Mouse (Mus musculus): ENCODE data around the gene Tgfb1i1. TPM values are rescaled to one million over a fixed set of nuclear protein-coding genes. Genes with fewer than 3 reads are reported as not detected.

Tgfb1i1 gene
- polyA plus RNA-seq (2014; fragmentation: Nextera tagmentation; extraction: Ambion mirVana): 33.0 and 40.9 TPM in 2 replicates

DNA sequence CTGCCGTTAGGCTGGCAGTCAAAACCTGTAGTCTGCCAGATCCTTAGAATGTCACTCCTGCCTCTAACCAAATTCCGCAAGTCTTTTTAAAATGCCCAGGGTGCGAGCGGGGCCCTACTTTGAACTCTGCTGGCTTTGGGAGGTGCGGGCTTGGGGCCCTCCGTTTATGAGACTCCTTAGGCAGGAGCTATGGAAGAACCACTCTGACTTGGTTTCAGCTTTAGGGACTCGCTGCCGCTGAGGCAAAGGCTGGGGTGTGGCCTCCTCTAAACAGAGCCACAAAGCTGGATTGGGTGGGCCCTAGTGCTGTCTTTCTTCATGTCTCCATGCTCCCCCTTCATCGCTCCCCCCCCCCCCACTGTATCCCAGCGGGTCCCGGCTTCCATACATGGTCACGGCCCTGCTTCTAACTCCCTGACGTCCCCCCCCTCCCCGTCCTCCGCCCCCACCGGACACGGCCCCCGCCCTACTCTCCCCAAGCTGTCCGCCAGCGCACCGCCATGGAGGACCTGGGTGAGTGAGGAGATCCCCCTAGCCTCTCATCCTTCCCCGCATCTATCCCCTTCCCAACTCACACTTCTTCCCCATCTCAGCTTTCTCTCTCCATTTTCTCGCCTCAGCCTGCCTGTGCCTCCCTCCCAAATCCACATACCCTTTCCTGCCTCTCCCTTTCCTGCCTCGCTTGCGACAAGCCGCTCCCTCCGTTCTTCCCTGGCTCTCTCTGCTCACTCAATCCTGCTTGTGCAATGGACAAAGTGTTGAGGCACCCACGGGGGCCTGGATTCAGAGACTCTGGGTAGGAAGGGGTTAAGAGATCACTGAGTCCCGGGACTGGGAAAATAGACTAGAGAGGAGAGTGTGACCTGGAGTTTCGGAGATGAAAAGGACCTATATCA, at the start of gene Tgfb1i1:
Gene Tgfb1i1 (plus strand): TSS at position 317 of the 896 bp plus-strand sequence.
- Histone ChIP-seq H3K36me3 (ENCODE audit: control insufficient read depth, insufficient read depth, low read length) (no peaks in the 10 kb centered on the region), H3K4me1 (replicated peaks; ENCODE audit: control insufficient read depth, insufficient read depth, low read length) (no peaks in the 10 kb centered on the region), H3K9ac (ENCODE audit: low read depth, low read length) (peak within 1 kb of the TSS; percentile 57), H3K9me3 (ENCODE audit: control insufficient read depth, low read length) (no peaks in the 10 kb centered on the region), H3K27ac (ENCODE audit: low read depth, low read length) (peak within 1 kb of the TSS; percentile 17; the same call in 1 of the 2 replicates), H3K4me2 (replicated peaks; ENCODE audit: low read depth, low read length) (peak within 1 kb of the TSS; percentile 52), H3K27me3 (ENCODE audit: control insufficient read depth, insufficient read depth, low read length) (peaks cover 3% of the 10 kb centered on the region; the same call in 1 of the 2 replicates), H3K4me3 (ENCODE audit: low read depth, low read length) (peak within 1 kb of the TSS; percentile 28)
- peak; percentile 60 for DNase-seq (ENCODE audit: low spot score)
- ATAC-seq (ENCODE audit: low FRiP score): peak; percentile 58
- 4% methylated on average over 26 of the region's 30 CpGs for WGBS

DNA sequence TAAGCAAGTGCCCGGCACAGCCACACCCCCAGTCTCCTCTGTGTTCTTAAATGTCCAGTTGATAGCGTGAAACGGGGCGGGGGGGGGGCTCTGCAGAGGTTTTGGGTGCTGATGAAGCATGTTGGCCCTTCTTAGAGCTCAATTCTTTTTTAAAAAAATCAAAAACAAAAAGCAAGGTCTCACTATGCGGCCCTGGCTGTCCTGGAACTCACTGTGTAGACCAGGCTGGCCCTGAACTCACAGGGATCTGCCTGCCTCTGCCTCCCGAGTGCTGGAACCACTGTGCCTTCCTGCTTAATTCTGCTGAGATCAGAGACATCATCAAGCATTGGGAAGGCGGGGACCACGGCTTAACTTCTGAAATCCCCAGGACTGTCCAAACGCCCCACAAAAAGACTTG, 45.0 kb upstream of the Tgfb1i1 start:
- DNase-seq (ENCODE audit: low spot score) (no peak), ATAC-seq (ENCODE audit: low FRiP score) (no peak)
- H3K36me3 ChIP-seq (ENCODE audit: control insufficient read depth, insufficient read depth, low read length): no peaks in the 10 kb centered on the region
- 86% methylated on average over 9 of the region's 9 CpGs for WGBS
- H3K9ac ChIP-seq (ENCODE audit: low read depth, low read length): no peak overlapping the region
- H3K27me3 ChIP-seq (ENCODE audit: control insufficient read depth, insufficient read depth, low read length): no peaks in the 10 kb centered on the region
- no peak overlapping the region for H3K27ac ChIP-seq (ENCODE audit: low read depth, low read length)
- no peaks in the 10 kb centered on the region for H3K4me1 ChIP-seq (replicated peaks; ENCODE audit: control insufficient read depth, insufficient read depth, low read length)
- H3K9me3 ChIP-seq (ENCODE audit: control insufficient read depth, low read length): no peaks in the 10 kb centered on the region
- H3K4me3 ChIP-seq (ENCODE audit: low read depth, low read length): no peak overlapping the region
- no peak overlapping the region for H3K4me2 ChIP-seq (replicated peaks; ENCODE audit: low read depth, low read length)

DNA sequence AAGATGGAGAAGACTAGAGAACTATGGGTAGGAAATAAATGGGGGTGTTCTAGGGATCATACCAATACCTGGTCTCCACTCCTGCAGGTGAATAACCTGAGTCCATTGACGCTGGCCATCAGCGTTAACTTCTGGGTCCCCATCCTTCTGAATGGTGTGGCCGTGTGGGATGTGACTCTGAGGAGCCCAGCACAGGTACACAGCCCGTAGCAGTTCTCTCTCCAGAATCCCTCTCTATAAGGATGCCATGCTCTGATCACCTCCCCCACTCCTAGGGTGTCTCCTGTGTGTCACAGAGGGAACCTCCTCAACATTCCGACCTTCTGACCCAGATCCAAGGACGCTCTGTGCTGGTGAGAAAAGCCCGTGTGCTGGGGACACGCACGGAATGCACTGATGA, 43.5 kb upstream of the Tgfb1i1 start:
- no peaks in the 10 kb centered on the region for H3K36me3 ChIP-seq (ENCODE audit: control insufficient read depth, insufficient read depth, low read length)
- 77% methylated on average over 9 of the region's 9 CpGs for WGBS
- no peak for ATAC-seq (ENCODE audit: low FRiP score)
- no peaks in the 10 kb centered on the region for H3K9me3 ChIP-seq (ENCODE audit: control insufficient read depth, low read length)
- no peak overlapping the region for H3K4me3 ChIP-seq (ENCODE audit: low read depth, low read length)
- H3K4me1 ChIP-seq (replicated peaks; ENCODE audit: control insufficient read depth, insufficient read depth, low read length): no peaks in the 10 kb centered on the region
- H3K4me2 ChIP-seq (replicated peaks; ENCODE audit: low read depth, low read length): no peak overlapping the region
- H3K9ac ChIP-seq (ENCODE audit: low read depth, low read length): no peak overlapping the region
- no peak overlapping the region for H3K27ac ChIP-seq (ENCODE audit: low read depth, low read length)
- no peaks in the 10 kb centered on the region for H3K27me3 ChIP-seq (ENCODE audit: control insufficient read depth, insufficient read depth, low read length)
- DNase-seq (ENCODE audit: low spot score): no peak

DNA sequence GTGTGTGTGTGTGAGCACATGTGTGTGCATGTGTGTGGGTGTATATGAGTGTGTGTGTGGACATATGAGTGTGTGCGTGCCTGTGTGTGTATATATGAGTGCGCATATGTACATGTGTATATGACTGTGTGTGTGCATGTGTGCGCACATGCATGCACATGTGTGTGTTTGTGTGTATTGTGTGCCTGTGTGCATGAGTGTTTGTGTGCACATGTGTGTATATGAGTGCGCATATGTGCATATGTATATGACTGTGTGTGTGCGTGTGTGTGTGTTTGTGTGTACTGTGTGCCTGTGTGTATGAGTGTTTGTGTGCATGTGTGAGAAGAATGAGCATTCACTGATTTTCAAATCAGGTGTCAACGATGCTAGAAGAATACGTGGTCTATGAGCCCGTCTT, 42.4 kb upstream of the Tgfb1i1 start:
- WGBS: 94% methylated on average over 8 of the region's 8 CpGs

DNA sequence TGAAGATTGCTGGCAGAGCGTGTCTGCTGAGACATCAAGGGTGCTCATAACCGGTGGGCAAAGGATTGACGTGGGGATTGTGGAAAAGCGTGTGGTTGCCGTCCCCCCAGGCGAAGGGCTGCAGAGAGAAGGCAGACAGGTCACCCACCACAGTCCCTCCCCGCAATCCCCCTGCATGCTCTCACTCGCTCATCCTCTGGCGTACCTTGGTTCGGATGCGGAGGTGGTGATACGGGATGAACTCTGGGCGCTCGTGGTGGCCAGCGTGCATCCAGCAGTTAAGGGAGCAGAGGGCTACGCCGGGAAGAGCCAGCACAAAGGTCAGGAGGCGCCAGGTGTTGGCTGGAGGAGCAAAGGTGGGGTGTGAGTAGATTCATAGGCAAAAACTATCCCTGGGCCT, 40.9 kb upstream of the Tgfb1i1 start:
- Histone ChIP-seq H3K4me3 (ENCODE audit: low read depth, low read length) (no peak overlapping the region), H3K27ac (ENCODE audit: low read depth, low read length) (no peak overlapping the region), H3K27me3 (ENCODE audit: control insufficient read depth, insufficient read depth, low read length) (no peaks in the 10 kb centered on the region), H3K36me3 (ENCODE audit: control insufficient read depth, insufficient read depth, low read length) (no peaks in the 10 kb centered on the region), H3K9ac (ENCODE audit: low read depth, low read length) (no peak overlapping the region), H3K4me2 (replicated peaks; ENCODE audit: low read depth, low read length) (no peak overlapping the region), H3K4me1 (replicated peaks; ENCODE audit: control insufficient read depth, insufficient read depth, low read length) (no peaks in the 10 kb centered on the region), H3K9me3 (ENCODE audit: control insufficient read depth, low read length) (no peaks in the 10 kb centered on the region)
- no peak for ATAC-seq (ENCODE audit: low FRiP score)
- no peak for DNase-seq (ENCODE audit: low spot score)
- WGBS: 78% methylated on average over 18 of the region's 18 CpGs

More for the DNA sequence above, 42.4 kb upstream of the Tgfb1i1 start:
- H3K4me1 ChIP-seq (replicated peaks; ENCODE audit: control insufficient read depth, insufficient read depth, low read length): no peaks in the 10 kb centered on the region
- H3K4me2 ChIP-seq (replicated peaks; ENCODE audit: low read depth, low read length): no peak overlapping the region
- no peak overlapping the region for H3K9ac ChIP-seq (ENCODE audit: low read depth, low read length)
- H3K4me3 ChIP-seq (ENCODE audit: low read depth, low read length): no peak overlapping the region
- no peak for DNase-seq (ENCODE audit: low spot score)
- no peaks in the 10 kb centered on the region for H3K9me3 ChIP-seq (ENCODE audit: control insufficient read depth, low read length)
- ATAC-seq (ENCODE audit: low FRiP score): no peak
- no peaks in the 10 kb centered on the region for H3K27me3 ChIP-seq (ENCODE audit: control insufficient read depth, insufficient read depth, low read length)
- H3K27ac ChIP-seq (ENCODE audit: low read depth, low read length): no peak overlapping the region
- no peaks in the 10 kb centered on the region for H3K36me3 ChIP-seq (ENCODE audit: control insufficient read depth, insufficient read depth, low read length)

DNA sequence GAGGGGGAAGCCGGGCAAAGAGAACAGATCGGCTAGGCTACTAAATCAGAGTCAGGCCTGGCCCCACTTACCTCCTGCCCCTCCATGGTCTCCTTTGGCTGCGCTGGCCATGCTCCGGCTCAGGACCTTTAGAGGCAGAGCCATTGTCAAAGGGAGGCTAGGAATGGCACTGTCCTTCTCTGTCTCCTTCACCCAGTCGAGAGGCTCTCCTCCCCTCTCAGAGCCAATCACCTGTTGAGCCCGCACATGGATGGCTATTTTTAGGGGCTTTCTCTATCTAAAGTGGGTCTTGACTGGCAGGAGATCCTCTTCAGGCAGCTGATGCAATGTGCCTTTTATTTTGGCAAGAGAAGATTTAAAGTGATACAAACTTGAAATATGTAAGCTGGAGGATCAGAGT, 40.5 kb upstream of the Tgfb1i1 start, which contains the start of gene Cox6a2:
Gene Cox6a2 (minus strand): TSS at position 236 of the 400 bp plus-strand sequence.
- 83% methylated on average over 6 of the region's 6 CpGs for WGBS
- H3K4me3 ChIP-seq (ENCODE audit: low read depth, low read length): no peak within 1 kb of the TSS
- no peak for ATAC-seq (ENCODE audit: low FRiP score)

DNA sequence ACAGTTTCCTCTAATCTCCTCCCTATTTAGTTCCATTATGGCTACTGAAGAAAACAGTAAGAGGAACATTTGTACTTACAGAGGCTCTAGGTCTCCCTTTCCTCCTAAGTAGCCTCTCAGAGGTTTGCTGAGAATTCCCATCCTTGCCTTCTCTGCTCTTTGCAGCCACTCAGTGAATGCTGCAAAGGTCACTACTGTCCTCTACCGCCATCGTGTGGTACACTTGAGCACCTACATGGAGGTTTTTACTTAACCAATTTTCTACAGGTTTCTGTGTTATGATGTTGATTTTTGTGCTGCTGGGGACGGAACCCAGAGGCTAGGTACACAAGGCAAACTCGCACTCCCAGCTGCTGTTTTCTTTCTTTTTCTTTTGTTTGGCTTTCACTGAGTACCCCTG, 38.4 kb upstream of the Tgfb1i1 start:
- H3K9ac ChIP-seq (ENCODE audit: low read depth, low read length): no peak overlapping the region
- H3K27ac ChIP-seq (ENCODE audit: low read depth, low read length): no peak overlapping the region
- 10% methylated on average over 4 of the region's 4 CpGs for WGBS
- no peaks in the 10 kb centered on the region for H3K4me1 ChIP-seq (replicated peaks; ENCODE audit: control insufficient read depth, insufficient read depth, low read length)
- no peak overlapping the region for H3K4me3 ChIP-seq (ENCODE audit: low read depth, low read length)
- no peaks in the 10 kb centered on the region for H3K27me3 ChIP-seq (ENCODE audit: control insufficient read depth, insufficient read depth, low read length)
- DNase-seq (ENCODE audit: low spot score) (peak; percentile 81), ATAC-seq (ENCODE audit: low FRiP score) (no peak)
- H3K36me3 ChIP-seq (ENCODE audit: control insufficient read depth, insufficient read depth, low read length): no peaks in the 10 kb centered on the region
- no peaks in the 10 kb centered on the region for H3K9me3 ChIP-seq (ENCODE audit: control insufficient read depth, low read length)
- no peak overlapping the region for H3K4me2 ChIP-seq (replicated peaks; ENCODE audit: low read depth, low read length)

More for the DNA sequence above, 40.5 kb upstream of the Tgfb1i1 start, which contains the start of gene Cox6a2:
- H3K9me3 ChIP-seq (ENCODE audit: control insufficient read depth, low read length): no peaks in the 10 kb centered on the region
- no peaks in the 10 kb centered on the region for H3K27me3 ChIP-seq (ENCODE audit: control insufficient read depth, insufficient read depth, low read length)
- DNase-seq (ENCODE audit: low spot score): no peak
- H3K4me1 ChIP-seq (replicated peaks; ENCODE audit: control insufficient read depth, insufficient read depth, low read length): no peaks in the 10 kb centered on the region
- no peak within 1 kb of the TSS for H3K4me2 ChIP-seq (replicated peaks; ENCODE audit: low read depth, low read length)
- no peak within 1 kb of the TSS for H3K27ac ChIP-seq (ENCODE audit: low read depth, low read length)
- H3K36me3 ChIP-seq (ENCODE audit: control insufficient read depth, insufficient read depth, low read length): no peaks in the 10 kb centered on the region
- no peak within 1 kb of the TSS for H3K9ac ChIP-seq (ENCODE audit: low read depth, low read length)

DNA sequence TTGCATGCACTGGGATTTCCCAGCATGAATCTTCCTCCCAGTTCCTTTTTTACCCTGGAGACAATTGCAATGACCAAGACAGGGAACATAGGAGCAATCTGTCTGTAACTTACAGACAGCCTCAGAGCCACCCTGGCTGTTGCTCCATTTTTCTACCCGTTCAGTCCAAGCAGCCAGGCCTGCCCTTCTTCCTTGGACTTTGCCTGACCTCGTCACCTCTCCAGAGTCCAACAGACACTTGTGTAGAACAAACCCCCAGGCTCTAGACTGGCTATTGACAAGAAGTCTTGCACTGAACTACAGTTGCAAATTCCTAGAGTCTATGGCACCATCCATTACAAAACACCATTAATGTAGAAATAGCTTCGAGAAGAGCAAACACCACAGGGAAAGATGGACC, 36.8 kb upstream of the Tgfb1i1 start:
- no peaks in the 10 kb centered on the region for H3K27me3 ChIP-seq (ENCODE audit: control insufficient read depth, insufficient read depth, low read length)
- WGBS: 60% methylated on average over 3 of the region's 3 CpGs
- no peak overlapping the region for H3K9ac ChIP-seq (ENCODE audit: low read depth, low read length)
- H3K4me2 ChIP-seq (replicated peaks; ENCODE audit: low read depth, low read length): no peak overlapping the region
- H3K36me3 ChIP-seq (ENCODE audit: control insufficient read depth, insufficient read depth, low read length): no peaks in the 10 kb centered on the region
- no peak overlapping the region for H3K4me3 ChIP-seq (ENCODE audit: low read depth, low read length)
- DNase-seq (ENCODE audit: low spot score) (no peak), ATAC-seq (ENCODE audit: low FRiP score) (no peak)
- no peaks in the 10 kb centered on the region for H3K4me1 ChIP-seq (replicated peaks; ENCODE audit: control insufficient read depth, insufficient read depth, low read length)
- H3K9me3 ChIP-seq (ENCODE audit: control insufficient read depth, low read length): no peaks in the 10 kb centered on the region
- H3K27ac ChIP-seq (ENCODE audit: low read depth, low read length): no peak overlapping the region

DNA sequence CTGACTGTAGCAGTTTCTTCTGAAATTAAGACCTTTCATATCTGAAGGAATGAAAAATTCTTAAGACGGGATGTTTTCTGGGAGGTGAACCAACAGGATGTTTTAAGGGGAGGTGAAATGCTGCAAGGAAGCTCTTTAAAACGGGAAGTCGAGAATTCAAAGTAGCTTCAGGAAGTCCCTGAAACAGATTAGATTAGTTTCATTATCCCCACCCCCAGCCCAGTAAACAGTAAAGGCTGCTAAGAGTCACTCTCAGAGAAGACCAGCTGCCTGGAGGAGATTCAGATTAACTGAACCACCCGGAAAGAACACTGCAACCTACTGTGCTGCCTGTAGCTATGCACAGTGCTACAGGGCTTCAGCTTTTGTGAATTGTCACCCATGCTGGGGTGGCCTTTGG, 26.7 kb upstream of the Tgfb1i1 start:
- Histone ChIP-seq H3K27me3 (ENCODE audit: control insufficient read depth, insufficient read depth, low read length) (no peaks in the 10 kb centered on the region), H3K27ac (ENCODE audit: low read depth, low read length) (no peak overlapping the region), H3K9ac (ENCODE audit: low read depth, low read length) (no peak overlapping the region), H3K36me3 (ENCODE audit: control insufficient read depth, insufficient read depth, low read length) (no peaks in the 10 kb centered on the region), H3K4me2 (replicated peaks; ENCODE audit: low read depth, low read length) (no peak overlapping the region), H3K9me3 (ENCODE audit: control insufficient read depth, low read length) (no peaks in the 10 kb centered on the region), H3K4me1 (replicated peaks; ENCODE audit: control insufficient read depth, insufficient read depth, low read length) (no peaks in the 10 kb centered on the region), H3K4me3 (ENCODE audit: low read depth, low read length) (no peak overlapping the region)
- WGBS: 88% methylated on average over 4 of the region's 4 CpGs
- DNase-seq (ENCODE audit: low spot score): no peak
- no peak for ATAC-seq (ENCODE audit: low FRiP score)

All from hindbrain, embryonic 11.5 days (tissue).